Mouse (Mus musculus) kidney, embryonic 15.5 days (tissue): ENCODE results near the gene Selp. TPM values are rescaled to one million over a fixed set of nuclear protein-coding genes. Genes with fewer than 3 reads are reported as not detected.

Experiments used
- ATAC-seq: fragments of 200-750 bp; cut with Nextera tagmentation; replicated peaks from 2 replicates; pipeline ENCODE4 v1.8.0; 2017; ENCODE audit warnings: moderate TSS enrichment; ENCODE audit not compliant: low FRiP score
- H3K27ac ChIP-seq: fragments of 300-500 bp; sonication (generic); 2 replicates; pipeline ENCODE4 v1.5.1; 2015; ENCODE audit warnings: mild to moderate bottlenecking, inconsistent platforms
- H3K27me3 ChIP-seq: fragments of 300-500 bp; sonication (generic); 2 replicates; pipeline ENCODE4 v1.6.1; 2015; ENCODE audit warnings: inconsistent platforms
- H3K36me3 ChIP-seq: fragments of 300-500 bp; sonication (generic); 2 replicates; pipeline ENCODE4 v1.6.1; 2015; ENCODE audit warnings: inconsistent platforms
- H3K4me1 ChIP-seq: fragments of 300-500 bp; sonication (generic); 2 replicates; pipeline ENCODE4 v1.6.1; 2015; ENCODE audit warnings: inconsistent platforms
- H3K4me2 ChIP-seq: fragments of 300-500 bp; sonication (generic); 2 replicates; pipeline ENCODE4 v1.6.1; 2015; ENCODE audit warnings: moderate library complexity, mild to moderate bottlenecking, inconsistent platforms
- H3K4me3 ChIP-seq: fragments of 300-500 bp; sonication (generic); replicated peaks from 2 replicates; pipeline ENCODE4 v1.5.1; 2015; ENCODE audit warnings: mild to moderate bottlenecking, inconsistent platforms
- H3K9ac ChIP-seq: fragments of 300-500 bp; sonication (generic); 2 replicates; pipeline ENCODE4 v1.6.1; 2015; ENCODE audit warnings: mild to moderate bottlenecking, inconsistent platforms
- H3K9me3 ChIP-seq: fragments of 300-500 bp; sonication (generic); replicated peaks from 2 replicates; pipeline ENCODE4 v1.6.1; 2016; ENCODE audit warnings: inconsistent platforms
- WGBS: fragments of 180-500 bp; shearing (Covaris S2); methylation state at CpG from one replicate; pipeline ENCODE4 v1.1.7; 2015; ENCODE audit warnings: mixed read lengths; 5-methylcytosine and 5-hydroxymethylcytosine counted together
- polyA plus RNA-seq: library from polyadenylated mRNA; unstranded; fragments of >200 nt; fragmentation: Nextera tagmentation; extraction: Ambion mirVana; gene quantifications from 2 replicates; pipeline ENCODE4 v1.2.1, GENCODE M21; 2015

The Selp gene
- polyA plus RNA-seq, 1 experiment from 2014 or later = 1.1 TPM

- Histone ChIP-seq H3K9ac (no peak overlapping the region), H3K4me2 (no peak overlapping the region), H3K4me1 (peaks cover 6% of the 10 kb centered on the region), H3K27ac (no peak overlapping the region), H3K27me3 (no peaks in the 10 kb centered on the region), H3K36me3 (no peaks in the 10 kb centered on the region), H3K9me3 (no peaks in the 10 kb centered on the region), H3K4me3 (no peak overlapping the region)
- WGBS = 85% methylated on average over 5 of the region's 5 CpGs
- ATAC-seq = no peak
Observed at GRCm38 (mm10) chr1:164152836-164153235, 37.8 kb downstream of the Selp start.

GRCm38 (mm10) chr1:164154983-164155382 is 39.9 kb downstream of the Selp start:
- H3K4me1 ChIP-seq = peaks cover 6% of the 10 kb centered on the region
- ATAC-seq = no peak
- no peak overlapping the region for H3K9ac ChIP-seq
- no peaks in the 10 kb centered on the region for H3K9me3 ChIP-seq
- no peak overlapping the region for H3K4me2 ChIP-seq
- no peaks in the 10 kb centered on the region for H3K36me3 ChIP-seq
- no peak overlapping the region for H3K27ac ChIP-seq
- 84% methylated on average over 3 of the region's 3 CpGs for WGBS
- H3K4me3 ChIP-seq = no peak overlapping the region
- H3K27me3 ChIP-seq = no peaks in the 10 kb centered on the region

GRCm38 (mm10) chr1:164158571-164158970 is 43.5 kb downstream of the Selp start:
- no peak for ATAC-seq
- WGBS = 68% methylated on average over 4 of the region's 4 CpGs

GRCm38 (mm10) chr1:164159781-164160180 is 44.7 kb downstream of the Selp start:
- no peaks in the 10 kb centered on the region for H3K9me3 ChIP-seq
- no peak overlapping the region for H3K4me2 ChIP-seq
- H3K36me3 ChIP-seq = no peaks in the 10 kb centered on the region
- ATAC-seq = no peak
- no peak overlapping the region for H3K9ac ChIP-seq
- H3K4me1 ChIP-seq = no peaks in the 10 kb centered on the region
- no peaks in the 10 kb centered on the region for H3K27me3 ChIP-seq
- 86% methylated on average over 2 of the region's 2 CpGs for WGBS
- no peak overlapping the region for H3K4me3 ChIP-seq
- no peak overlapping the region for H3K27ac ChIP-seq

More at GRCm38 (mm10) chr1:164158571-164158970, 43.5 kb downstream of the Selp start:
- no peaks in the 10 kb centered on the region for H3K9me3 ChIP-seq
- H3K4me2 ChIP-seq = no peak overlapping the region
- H3K4me1 ChIP-seq = no peaks in the 10 kb centered on the region
- no peaks in the 10 kb centered on the region for H3K27me3 ChIP-seq
- H3K4me3 ChIP-seq = no peak overlapping the region
- no peak overlapping the region for H3K9ac ChIP-seq
- H3K36me3 ChIP-seq = no peaks in the 10 kb centered on the region
- H3K27ac ChIP-seq = no peak overlapping the region

GRCm38 (mm10) chr1:164162745-164163144 is 47.7 kb downstream of the Selp start:
- no peak overlapping the region for H3K4me2 ChIP-seq
- no peak overlapping the region for H3K9ac ChIP-seq
- no peaks in the 10 kb centered on the region for H3K4me1 ChIP-seq
- WGBS = 73% methylated on average over 5 of the region's 5 CpGs
- no peak overlapping the region for H3K4me3 ChIP-seq
- no peak overlapping the region for H3K27ac ChIP-seq
- no peaks in the 10 kb centered on the region for H3K9me3 ChIP-seq
- no peaks in the 10 kb centered on the region for H3K27me3 ChIP-seq
- H3K36me3 ChIP-seq = no peaks in the 10 kb centered on the region
- no peak for ATAC-seq

DNA sequence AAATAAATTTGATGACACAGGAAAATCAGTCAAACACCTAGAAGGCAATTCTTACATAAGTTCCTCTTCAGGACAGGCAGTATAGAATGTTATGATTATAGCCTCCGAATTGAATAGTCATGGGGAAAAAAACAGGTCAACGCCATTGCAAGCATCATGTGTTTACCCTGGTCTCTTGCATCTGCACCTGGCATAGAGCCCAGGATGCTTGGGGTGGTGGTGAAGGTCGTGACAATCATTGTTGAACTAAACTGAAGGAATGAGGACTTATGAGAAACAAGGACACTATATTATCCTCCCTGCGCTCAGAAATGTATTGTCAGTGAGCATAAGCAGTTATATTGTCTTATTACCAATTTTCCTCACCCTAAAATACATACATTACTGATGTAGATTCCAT is 53.8 kb downstream of the Selp start:
- Histone ChIP-seq H3K27me3 (no peaks in the 10 kb centered on the region), H3K9ac (no peak overlapping the region), H3K9me3 (no peaks in the 10 kb centered on the region), H3K4me2 (no peak overlapping the region), H3K36me3 (no peaks in the 10 kb centered on the region), H3K27ac (no peak overlapping the region), H3K4me3 (no peak overlapping the region), H3K4me1 (no peaks in the 10 kb centered on the region)
- ATAC-seq = no peak
- WGBS = 73% methylated on average over 4 of the region's 4 CpGs

GRCm38 (mm10) chr1:164170434-164170833 is 55.4 kb downstream of the Selp start:
- Histone ChIP-seq H3K9ac (no peak overlapping the region), H3K4me2 (no peak overlapping the region), H3K27ac (no peak overlapping the region), H3K4me3 (no peak overlapping the region), H3K36me3 (no peaks in the 10 kb centered on the region), H3K9me3 (no peaks in the 10 kb centered on the region), H3K4me1 (no peaks in the 10 kb centered on the region), H3K27me3 (no peaks in the 10 kb centered on the region)
- ATAC-seq = no peak
- WGBS = 79% methylated on average over 2 of the region's 2 CpGs

DNA sequence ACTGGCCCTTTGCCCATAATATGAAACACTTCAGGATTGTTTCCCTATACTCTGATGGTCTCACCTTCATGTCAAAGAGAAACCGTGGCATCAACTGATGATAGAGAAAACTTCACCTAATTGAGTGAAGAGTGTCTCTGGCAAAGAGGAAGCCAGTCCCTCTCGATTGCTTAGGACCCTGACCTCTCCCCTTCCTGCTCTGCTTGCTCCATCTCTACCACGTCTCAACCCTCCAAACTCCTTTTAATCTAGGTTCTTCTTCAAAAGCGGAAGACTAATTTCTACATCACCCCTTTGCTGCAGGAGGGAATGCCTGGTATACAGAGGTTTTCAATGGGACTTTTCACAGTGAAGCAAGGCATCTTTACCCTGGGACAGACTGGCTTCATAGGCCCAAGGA is 58.1 kb downstream of the Selp start:
- Histone ChIP-seq H3K36me3 (no peaks in the 10 kb centered on the region), H3K9ac (no peak overlapping the region), H3K27me3 (no peaks in the 10 kb centered on the region), H3K4me1 (no peaks in the 10 kb centered on the region), H3K9me3 (no peaks in the 10 kb centered on the region), H3K4me3 (no peak overlapping the region), H3K4me2 (no peak overlapping the region), H3K27ac (no peak overlapping the region)
- 81% methylated on average over 4 of the region's 4 CpGs for WGBS
- ATAC-seq = no peak

GRCm38 (mm10) chr1:164176856-164177255 is 61.8 kb downstream of the Selp start:
- no peak for ATAC-seq
- no peak overlapping the region for H3K4me3 ChIP-seq
- H3K36me3 ChIP-seq = no peaks in the 10 kb centered on the region
- no peaks in the 10 kb centered on the region for H3K27me3 ChIP-seq
- H3K4me2 ChIP-seq = no peak overlapping the region
- H3K27ac ChIP-seq = no peak overlapping the region
- H3K9me3 ChIP-seq = no peaks in the 10 kb centered on the region
- no peaks in the 10 kb centered on the region for H3K4me1 ChIP-seq
- no peak overlapping the region for H3K9ac ChIP-seq

DNA sequence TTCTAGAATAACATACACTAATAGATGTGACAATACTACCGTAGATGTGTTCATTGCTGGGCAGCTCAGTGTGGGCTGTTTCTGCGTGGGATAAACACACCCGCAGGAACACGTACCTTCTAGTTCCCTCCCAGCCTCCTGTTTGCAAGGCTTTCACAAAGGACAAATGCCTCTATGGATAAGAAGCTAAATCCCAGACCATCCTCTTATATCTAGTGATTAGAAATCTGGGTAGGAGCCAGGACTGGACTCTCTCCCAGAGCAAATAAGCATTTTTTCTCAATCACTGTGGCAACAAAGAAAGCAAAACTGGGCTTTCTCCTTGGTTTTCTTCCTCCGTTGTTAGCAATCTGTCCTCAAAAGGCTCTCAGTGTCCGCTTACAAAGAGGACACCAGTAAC is 63.4 kb downstream of the Selp start:
- Histone ChIP-seq H3K4me1 (no peaks in the 10 kb centered on the region), H3K9ac (no peak overlapping the region), H3K4me2 (no peak overlapping the region), H3K27me3 (no peaks in the 10 kb centered on the region), H3K4me3 (no peak overlapping the region), H3K9me3 (no peaks in the 10 kb centered on the region), H3K27ac (no peak overlapping the region), H3K36me3 (no peaks in the 10 kb centered on the region)
- 86% methylated on average over 6 of the region's 6 CpGs for WGBS
- no peak for ATAC-seq

DNA sequence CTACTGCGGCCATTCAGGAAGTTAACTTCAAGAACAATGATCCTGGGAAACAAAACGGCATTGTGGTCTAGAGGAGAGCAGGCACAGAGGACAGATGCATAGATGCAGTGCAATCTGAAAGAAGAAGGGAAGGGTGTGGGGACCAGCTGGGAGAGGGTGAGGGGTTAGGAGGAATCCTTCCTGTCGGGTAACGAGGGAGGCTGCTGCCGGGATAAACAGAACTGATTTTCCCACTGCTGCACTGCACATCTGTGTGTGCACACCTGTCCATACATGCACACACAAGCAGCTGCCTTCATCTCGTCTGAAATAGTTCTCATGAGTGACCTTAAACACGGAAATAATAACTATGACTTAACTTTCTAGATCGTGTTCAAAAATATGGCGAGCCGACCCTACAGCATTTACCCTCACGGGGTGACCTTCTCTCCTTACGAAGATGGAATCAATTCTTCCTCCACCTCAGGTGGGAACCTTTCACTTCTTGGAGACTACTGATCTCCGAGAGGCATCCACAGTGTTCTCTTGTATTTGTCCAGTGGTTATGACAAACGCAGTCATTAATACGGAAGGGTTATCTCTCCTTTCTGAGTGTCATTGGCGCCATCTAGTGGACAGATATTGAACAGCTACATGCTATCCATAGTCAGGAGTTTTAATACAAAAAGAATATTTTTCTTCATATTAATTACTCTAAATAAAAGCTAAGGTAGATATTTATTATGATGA is 69.2 kb downstream of the Selp start:
- Histone ChIP-seq H3K27ac (no peak overlapping the region), H3K9ac (no peak overlapping the region), H3K4me3 (peak overlapping the region; percentile 25), H3K9me3 (no peaks in the 10 kb centered on the region), H3K27me3 (peaks cover 5% of the 10 kb centered on the region; the same call in 1 of the 2 replicates), H3K36me3 (no peaks in the 10 kb centered on the region), H3K4me1 (peaks cover 3% of the 10 kb centered on the region; the same call in 1 of the 2 replicates), H3K4me2 (peak overlapping the region; percentile 50)
- WGBS = 45% methylated on average over 16 of the region's 16 CpGs
- peak; percentile 67; the same call in 1 of the 2 replicates for ATAC-seq

GRCm38 (mm10) chr1:164184871-164185223 is 69.8 kb downstream of the Selp start:
- peaks cover 5% of the 10 kb centered on the region; the same call in 1 of the 2 replicates for H3K27me3 ChIP-seq
- H3K4me3 ChIP-seq = no peak overlapping the region
- H3K4me1 ChIP-seq = peaks cover 3% of the 10 kb centered on the region; the same call in 1 of the 2 replicates
- H3K36me3 ChIP-seq = no peaks in the 10 kb centered on the region
- H3K9ac ChIP-seq = no peak overlapping the region
- no peak overlapping the region for H3K4me2 ChIP-seq
- H3K27ac ChIP-seq = no peak overlapping the region
- WGBS = 48% methylated on average over 8 of the region's 8 CpGs
- ATAC-seq = no peak
- no peaks in the 10 kb centered on the region for H3K9me3 ChIP-seq

GRCm38 (mm10) chr1:164185316-164185715 is 70.3 kb downstream of the Selp start:
- Histone ChIP-seq H3K4me1 (peaks cover 3% of the 10 kb centered on the region; the same call in 1 of the 2 replicates), H3K4me3 (no peak overlapping the region), H3K4me2 (no peak overlapping the region), H3K9me3 (no peaks in the 10 kb centered on the region), H3K36me3 (no peaks in the 10 kb centered on the region), H3K27me3 (peaks cover 5% of the 10 kb centered on the region; the same call in 1 of the 2 replicates), H3K27ac (no peak overlapping the region), H3K9ac (no peak overlapping the region)
- WGBS = 83% methylated on average over 4 of the region's 4 CpGs
- no peak for ATAC-seq
